Mouse (Mus musculus) lung, adult 2 months (tissue): Measurements from ENCODE around the gene L2hgdh.

Experiments used
- CTCF ChIP-seq: fragments of 200-500 bp; IDR thresholded peaks from 2 replicates; pipeline ENCODE4 v1.5.1; 2011; ENCODE audit warnings: mild to moderate bottlenecking, low read length, control low read depth; ENCODE audit not compliant: insufficient read depth
- POLR2A ChIP-seq: fragments of 200-500 bp; IDR thresholded peaks from 2 replicates; pipeline ENCODE4 v1.6.1; 2011; ENCODE audit warnings: low read depth, mild to moderate bottlenecking, control low read depth, low read length, borderline replicate concordance; ENCODE audit errors: extremely low read depth

GRCm38 (mm10) chr12:69722857-69723256 is 1.8 kb downstream of the L2hgdh start:
- TF ChIP-seq CTCF (no peak), POLR2A (no peak)
